Mouse (Mus musculus) liver, embryonic 12.5 days (tissue): ENCODE measurements around the gene Dio1. TPM values are rescaled to one million over a fixed set of nuclear protein-coding genes. Genes with fewer than 3 reads are reported as not detected.

Source experiments
- polyA plus RNA-seq: library from polyadenylated mRNA; unstranded; fragments of >200 nt; fragmentation: Nextera tagmentation; extraction: Ambion mirVana; gene quantifications from 2 replicates; pipeline ENCODE4 v1.2.1, GENCODE M21; 2016

The Dio1 gene
- polyA plus RNA-seq, 1 experiment from 2014 or later: not detected

Other genes with a start within 250 kb of the Dio1 start
- 77.0 and 79.9 TPM in 2 replicates for gene Mrpl37, start 240.3 kb downstream of the Dio1 start, polyA plus RNA-seq
- 3.9 and 4.1 TPM in 2 replicates for gene Cyb5rl, start 240.2 kb downstream of the Dio1 start, polyA plus RNA-seq
- gene Cdcp2, start 210.3 kb downstream of the Dio1 start, polyA plus RNA-seq: not detected in 2 replicates
- gene Tmem59, start 128.8 kb downstream of the Dio1 start, polyA plus RNA-seq: 159 and 165 TPM in 2 replicates
- gene Tceanc2, start 128.1 kb downstream of the Dio1 start, polyA plus RNA-seq: 11.8 and 13.8 TPM in 2 replicates
- gene Ldlrad1, start 98.0 kb downstream of the Dio1 start, polyA plus RNA-seq: not detected in 2 replicates
- 19.7 and 21.7 TPM in 2 replicates for gene Lrrc42, start 53.6 kb downstream of the Dio1 start, polyA plus RNA-seq
- 9.2 and 10.4 TPM in 2 replicates for gene Hspb11, start 53.6 kb downstream of the Dio1 start, polyA plus RNA-seq
- 28.4 and 30.0 TPM in 2 replicates for gene Yipf1, start 7.2 kb upstream of the Dio1 start, polyA plus RNA-seq
- gene Ndc1, start 60.6 kb upstream of the Dio1 start, polyA plus RNA-seq: 28.9 and 30.3 TPM in 2 replicates
- gene Glis1, start 127.4 kb upstream of the Dio1 start, polyA plus RNA-seq: 0.24 and 0.32 TPM in 2 replicates